Mouse (Mus musculus) NIH3T3 (cell line): ENCODE measurements around the gene Syngr3.
"Not testable (repeated sequence)": the region's sequence is repeated elsewhere in the genome, so short reads cannot be mapped to it uniquely, and the experiment has no call there.

Experiments
- DNase-seq: peaks from one replicate; pipeline ENCODE4 v3.0.0-alpha.2; 2012; ENCODE audit warnings: low read depth

Syngr3 gene

GRCm38 (mm10) chr17:24719494-24720222 lies 29.9 kb upstream of the Syngr3 start:
- peak; percentile 99 for DNase-seq

GRCm38 (mm10) chr17:24718938-24719337 lies 29.2 kb upstream of the Syngr3 start:
- DNase-seq, result not testable (repeated sequence)

- DNase-seq, result no peak
Measured at GRCm38 (mm10) chr17:24717943-24718342, 28.2 kb upstream of the Syngr3 start, which contains the start of the genes Rnf151 and Rps2. Gene Rnf151 (minus strand): TSS chr17:24718063. Gene Rps2 (plus strand): TSS chr17:24718116.

GRCm38 (mm10) chr17:24716166-24716682 lies 26.5 kb upstream of the Syngr3 start:
- no peak for DNase-seq

DNA sequence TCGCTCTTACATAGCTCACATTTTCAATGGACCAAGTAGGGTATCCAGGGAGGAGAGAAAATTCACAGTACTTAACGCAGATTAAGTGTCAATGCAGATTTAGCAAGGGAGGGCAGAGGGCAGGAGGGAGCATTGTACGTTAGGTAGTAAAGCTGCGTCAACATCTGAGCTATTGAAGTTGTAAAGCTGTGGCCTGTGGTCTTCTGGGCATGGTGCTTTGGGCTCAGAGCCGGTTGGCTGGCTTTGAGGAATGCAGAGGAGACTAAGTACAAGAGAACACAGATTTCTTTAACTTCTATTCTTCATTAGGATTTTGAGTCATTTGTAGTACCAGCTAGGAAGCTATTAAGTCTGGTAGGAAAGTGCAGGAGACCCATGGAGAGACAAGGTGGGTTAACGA lies 25.8 kb upstream of the Syngr3 start:
- DNase-seq, result no peak

DNA sequence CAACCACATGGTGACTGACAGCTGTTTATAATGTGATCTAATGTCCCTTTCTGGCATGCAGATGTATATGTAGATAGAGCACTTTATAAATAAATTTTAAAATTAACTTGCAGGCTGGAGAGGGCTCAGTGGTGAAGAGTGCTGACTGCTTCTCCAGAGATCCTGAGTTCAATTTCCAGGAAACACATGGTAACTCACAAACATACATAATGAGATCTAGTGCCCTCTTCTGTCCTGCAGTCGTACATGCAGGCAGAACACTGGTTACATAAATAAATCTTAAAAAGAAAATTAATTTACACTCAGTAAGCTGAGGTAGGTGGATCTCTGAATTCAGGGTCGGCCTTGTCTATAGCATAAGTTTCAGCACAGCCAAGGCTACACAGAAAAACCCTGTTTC lies 18.9 kb upstream of the Syngr3 start:
- peak; percentile 61 for DNase-seq

DNA sequence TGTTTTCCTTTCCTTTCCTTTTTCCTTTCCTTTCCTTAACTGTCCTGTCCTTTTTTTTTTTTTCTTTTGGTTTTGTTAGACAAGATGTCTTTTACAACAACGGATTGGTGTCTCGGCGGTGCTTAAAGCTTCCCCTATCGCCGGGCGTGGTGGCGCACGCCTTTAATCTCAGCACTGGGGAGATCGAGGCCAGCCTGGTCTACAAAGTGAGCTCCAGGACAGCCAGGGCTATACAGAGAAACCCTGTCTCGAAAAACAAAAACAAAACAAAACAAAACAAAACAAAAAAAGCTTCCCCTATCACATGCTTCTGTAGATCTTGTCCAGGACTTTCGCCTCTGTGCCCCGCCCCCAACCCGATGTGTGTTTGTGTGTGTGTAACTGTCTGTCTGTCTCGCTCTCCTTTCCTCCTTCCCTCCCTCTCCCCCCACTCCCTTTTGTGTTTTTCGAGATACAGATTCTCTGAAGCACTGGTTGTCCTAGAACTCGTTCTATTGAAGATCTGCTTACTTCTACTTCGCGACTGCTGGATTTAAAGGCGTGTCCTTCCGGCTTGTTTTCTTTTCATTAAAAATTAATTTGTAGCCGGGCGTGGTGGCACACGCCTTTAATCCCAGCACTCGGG lies 18.2 kb upstream of the Syngr3 start:
- no peak for DNase-seq

DNA sequence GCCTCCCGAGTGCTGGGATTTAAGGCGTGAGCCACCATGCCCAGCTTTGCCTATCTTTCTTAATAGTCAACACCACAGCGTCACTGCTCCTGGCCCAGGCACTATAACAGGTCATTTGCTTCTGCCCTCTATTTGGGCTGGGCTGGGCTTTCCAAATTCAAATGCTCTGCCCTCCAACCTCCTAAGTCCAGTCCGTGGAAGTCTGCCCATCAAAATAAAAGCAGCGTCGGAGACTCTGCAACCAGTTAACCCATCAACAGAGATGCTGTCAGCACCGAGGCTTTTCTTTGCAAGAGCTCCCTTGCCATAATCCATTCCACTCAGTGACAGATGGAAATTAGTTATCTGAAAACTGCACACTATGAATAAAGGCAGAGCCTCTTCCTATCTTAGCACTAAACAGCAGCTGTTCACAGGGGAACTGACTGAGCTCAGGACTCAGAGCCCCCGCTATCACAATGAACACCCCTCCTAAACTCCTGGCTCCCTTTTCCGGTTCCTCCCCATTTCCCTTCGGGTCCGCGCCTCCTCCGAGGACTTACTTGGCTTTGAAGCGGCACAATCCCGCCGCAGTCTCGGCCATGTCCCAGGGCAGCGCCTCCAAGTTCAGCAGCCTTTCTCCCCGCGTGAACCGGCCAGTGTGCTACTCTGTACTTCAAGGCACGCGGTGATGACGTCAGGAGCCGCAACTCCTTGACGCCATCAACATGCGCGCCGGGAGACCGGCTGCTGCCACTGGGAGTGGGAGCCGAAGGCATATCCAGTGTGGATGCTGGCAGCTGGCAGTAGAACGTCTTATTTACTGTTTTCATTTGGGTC lies 17.4 kb upstream of the Syngr3 start, which contains the start of gene Tbl3:
Tbl3 (minus strand) TSS at position 679 of the 819 bp plus-strand sequence.
- DNase-seq, result peak; percentile 98

- no peak for DNase-seq
Measured at GRCm38 (mm10) chr17:24705821-24706220, 16.1 kb upstream of the Syngr3 start.

- DNase-seq, result no peak
Measured at GRCm38 (mm10) chr17:24701251-24701650, 11.5 kb upstream of the Syngr3 start.

DNA sequence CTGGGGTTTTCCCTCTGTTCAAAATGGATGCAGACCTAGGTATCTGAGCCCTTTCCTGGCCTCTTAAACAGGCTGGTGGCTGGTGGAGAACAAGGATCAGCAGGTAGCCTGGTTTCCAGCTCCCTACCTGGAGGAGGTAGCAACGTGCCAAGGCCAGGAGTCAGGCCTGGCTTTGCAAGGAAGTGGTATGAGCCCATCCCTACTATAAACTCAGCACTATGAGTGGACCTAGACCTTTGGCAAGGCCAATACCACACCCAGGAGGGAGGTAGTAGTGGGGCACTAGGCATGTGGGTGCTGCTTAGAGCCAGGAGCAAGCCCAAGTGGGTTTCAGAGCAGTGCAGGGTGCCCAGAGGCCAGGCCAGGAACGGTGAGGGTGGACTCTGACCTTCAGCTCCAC lies 9.7 kb upstream of the Syngr3 start:
- no peak for DNase-seq

GRCm38 (mm10) chr17:24698715-24699114 lies 9.0 kb upstream of the Syngr3 start:
- DNase-seq, result no peak

GRCm38 (mm10) chr17:24697985-24698384 lies 8.2 kb upstream of the Syngr3 start:
- peak; percentile 60 for DNase-seq

- DNase-seq, result peak; percentile 94
Measured at GRCm38 (mm10) chr17:24696011-24696697, 6.4 kb upstream of the Syngr3 start, which contains the start of the genes Gfer and Noxo1. Gene Gfer (minus strand): TSS chr17:24696156. Gene Noxo1 (plus strand): TSS chr17:24696234.

- DNase-seq, result no peak
Measured at GRCm38 (mm10) chr17:24695326-24696010, 5.7 kb upstream of the Syngr3 start.

DNA sequence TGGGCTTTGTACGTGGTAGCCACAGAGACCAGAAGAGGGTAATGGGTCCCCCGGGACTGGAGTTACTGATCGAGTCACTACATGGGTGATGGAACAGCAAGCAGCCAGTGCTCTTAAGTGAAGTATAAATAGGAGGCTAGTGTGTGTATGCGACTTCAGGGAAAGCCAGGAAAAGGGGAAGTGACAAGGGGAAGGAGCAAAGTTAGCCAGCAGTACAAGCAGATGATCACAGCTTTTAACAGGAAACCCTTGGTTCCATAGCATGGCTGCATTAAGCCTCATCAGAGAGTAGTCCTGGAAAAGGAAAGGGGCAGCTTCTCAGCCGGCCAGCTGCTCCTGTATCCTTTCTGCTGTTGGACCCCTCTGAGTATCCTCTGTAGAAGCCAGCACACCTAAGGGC lies 2.6 kb upstream of the Syngr3 start:
- no peak for DNase-seq

DNA sequence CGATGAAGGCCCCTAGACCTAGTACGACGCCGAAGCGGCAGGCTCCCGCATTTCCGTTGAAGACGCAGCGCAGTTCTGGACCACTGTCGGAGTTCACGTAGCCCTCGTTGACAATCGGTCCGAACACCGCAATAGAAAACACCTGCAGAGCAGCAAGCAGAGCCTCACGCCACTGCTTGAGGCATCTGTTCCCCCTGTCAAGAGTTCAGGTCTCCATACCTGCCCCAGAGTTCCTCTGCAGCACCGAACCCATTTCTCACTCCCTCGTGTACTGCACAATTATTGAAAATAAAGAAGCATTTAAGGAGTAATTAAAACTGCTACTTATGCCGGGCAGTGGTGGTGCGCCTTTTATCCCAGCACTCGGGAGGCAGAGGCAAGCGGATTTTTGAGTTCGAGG lies 2.2 kb downstream of the Syngr3 start:
- no peak for DNase-seq

DNA sequence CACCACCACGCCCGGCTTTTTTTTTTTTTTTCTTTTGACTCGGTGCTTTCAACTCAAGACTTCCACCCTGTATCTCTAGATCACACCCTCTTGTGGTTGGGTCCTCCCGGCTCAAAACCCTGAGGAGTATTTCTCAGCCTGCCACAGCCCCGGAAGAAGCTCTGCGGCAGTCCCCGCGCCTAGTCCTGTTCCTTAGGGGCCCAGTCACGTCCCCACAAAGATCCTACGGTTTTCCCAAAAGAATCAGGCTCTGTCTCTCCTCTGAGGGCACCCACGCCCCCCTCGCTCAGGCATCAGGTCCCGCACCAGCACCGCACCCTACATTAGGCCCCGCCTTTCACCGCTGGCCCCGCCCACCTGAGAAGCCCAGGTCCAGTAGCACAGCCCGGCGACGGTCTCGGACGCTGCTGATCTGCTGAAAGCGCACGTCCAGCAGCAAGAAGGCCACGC lies 2.6 kb downstream of the Syngr3 start:
- DNase-seq, result no peak

GRCm38 (mm10) chr17:24686514-24686913 lies 3.2 kb downstream of the Syngr3 start:
- DNase-seq, result no peak

DNA sequence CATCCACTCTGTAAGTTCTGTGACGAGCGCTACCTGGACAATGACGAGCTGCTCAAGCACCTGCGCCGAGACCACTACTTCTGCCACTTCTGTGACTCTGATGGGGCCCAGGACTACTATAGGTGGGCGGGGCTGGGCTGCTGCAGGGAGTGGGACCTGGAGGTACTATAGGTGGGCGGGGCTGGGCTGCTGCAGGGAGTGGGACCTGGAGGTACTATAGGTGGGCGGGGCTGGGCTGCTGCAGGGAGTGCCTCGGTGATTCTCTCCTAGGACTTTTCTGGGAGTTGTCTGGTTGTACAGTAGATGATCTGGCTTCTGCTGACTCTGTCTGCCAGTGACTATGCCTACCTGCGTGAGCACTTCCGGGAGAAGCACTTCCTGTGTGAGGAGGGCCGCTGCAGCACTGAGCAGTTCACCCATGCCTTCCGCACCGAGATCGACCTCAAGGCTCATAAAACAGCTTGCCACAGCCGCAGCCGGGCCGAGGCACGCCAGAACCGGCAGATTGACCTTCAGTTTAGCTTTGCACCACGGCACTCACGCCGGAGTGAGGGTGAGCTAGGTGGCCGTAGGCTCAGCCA lies 12.2 kb downstream of the Syngr3 start:
- no peak for DNase-seq

DNA sequence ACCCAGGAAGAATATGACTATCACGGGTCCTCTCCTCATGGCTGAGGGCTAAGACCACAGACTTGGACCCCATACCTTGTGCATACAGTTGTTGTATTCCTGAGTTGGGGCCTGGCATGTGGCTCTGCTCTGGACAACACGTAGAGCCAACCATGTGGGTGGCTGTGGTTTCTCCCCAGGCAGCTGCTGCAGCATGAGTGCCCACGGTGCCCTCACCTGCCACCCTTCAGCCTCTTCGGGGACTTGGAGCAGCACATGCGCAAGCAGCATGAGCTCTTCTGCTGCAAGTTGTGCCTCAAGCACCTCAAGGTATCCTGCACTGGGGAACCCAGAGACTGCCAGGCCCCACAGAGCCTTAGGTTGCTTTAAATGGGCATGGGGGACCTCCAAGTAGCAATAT lies 12.9 kb downstream of the Syngr3 start:
- no peak for DNase-seq
